Mouse (Mus musculus): ENCODE measurements at regions not wholly inside any gene's neighbourhood (a gene's known extent, or its start where the extent isn't known, plus 50 kb on each side); places are given as distances from the start of the nearest gene placed in this dataset.

GRCm38 (mm10) chr1:18975500-18975899 lies 127.3 kb upstream of the Tfap2d start:
- no peaks in the 10 kb centered on the region for H3K36me3 ChIP-seq (replicated peaks)
- no peak overlapping the region for H3K4me3 ChIP-seq
- DNase-seq (ENCODE audit: low spot score) = no peak
- no peak overlapping the region for H3K27ac ChIP-seq (replicated peaks)
- no peaks in the 10 kb centered on the region for H3K27me3 ChIP-seq (replicated peaks; ENCODE audit: low read depth, poor library complexity, severe bottlenecking)
- WGBS = 79% methylated on average over 2 of the region's 2 CpGs
- H3K4me1 ChIP-seq = no peaks in the 10 kb centered on the region
- H3K9me3 ChIP-seq = no peaks in the 10 kb centered on the region

GRCm38 (mm10) chr1:18976705-18977309 lies 126.0 kb upstream of the Tfap2d start:
- Histone ChIP-seq H3K9me3 (no peaks in the 10 kb centered on the region), H3K27me3 (replicated peaks; ENCODE audit: low read depth, poor library complexity, severe bottlenecking) (no peaks in the 10 kb centered on the region), H3K4me1 (no peaks in the 10 kb centered on the region), H3K4me3 (no peak overlapping the region), H3K36me3 (replicated peaks) (no peaks in the 10 kb centered on the region), H3K27ac (replicated peaks) (no peak overlapping the region)
- 46% methylated on average over 10 of the region's 10 CpGs for WGBS
- DNase-seq (ENCODE audit: low spot score) = no peak

GRCm38 (mm10) chr1:18979141-18979540 lies 123.7 kb upstream of the Tfap2d start:
- no peaks in the 10 kb centered on the region for H3K9me3 ChIP-seq
- H3K27ac ChIP-seq (replicated peaks) = no peak overlapping the region
- no peaks in the 10 kb centered on the region for H3K4me1 ChIP-seq
- H3K27me3 ChIP-seq (replicated peaks; ENCODE audit: low read depth, poor library complexity, severe bottlenecking) = no peaks in the 10 kb centered on the region
- no peaks in the 10 kb centered on the region for H3K36me3 ChIP-seq (replicated peaks)
- WGBS = 87% methylated on average over 2 of the region's 2 CpGs
- no peak for DNase-seq (ENCODE audit: low spot score)
- H3K4me3 ChIP-seq = no peak overlapping the region

GRCm38 (mm10) chr1:19016778-19017177 lies 86.0 kb upstream of the Tfap2d start:
- DNase-seq (ENCODE audit: low spot score) = no peak
- Histone ChIP-seq H3K27me3 (replicated peaks; ENCODE audit: low read depth, poor library complexity, severe bottlenecking) (no peaks in the 10 kb centered on the region), H3K9me3 (no peaks in the 10 kb centered on the region), H3K4me1 (no peaks in the 10 kb centered on the region), H3K4me3 (no peak overlapping the region), H3K36me3 (replicated peaks) (no peaks in the 10 kb centered on the region), H3K27ac (replicated peaks) (no peak overlapping the region)
- WGBS = 88% methylated on average over 1 of the region's 1 CpGs

Data from embryonic facial prominence, embryonic 10.5 days (tissue).